Mouse (Mus musculus) gastrocnemius, postnatal 10 days (tissue): ENCODE data around the gene Dennd4a. TPM values are rescaled to one million over a fixed set of nuclear protein-coding genes. Genes with fewer than 3 reads are reported as not detected.

Experiments used
- DNase-seq: peaks from one replicate; pipeline ENCODE4 v3.0.0; 2021; ENCODE audit warnings: mixed read lengths
- total RNA-seq, 2 experiments: library from RNA; stranded (reverse); gene quantifications; 2 replicates each; pipeline ENCODE4 v1.2.3; 2021

The Dennd4a gene
- total RNA-seq, 2 experiments from 2014 or later, result 7.7 to 13.1 TPM

GRCm38 (mm10) chr9:64913973-64914372, 102.8 kb downstream of the Dennd4a start:
- no peak for DNase-seq

- no peak for DNase-seq
Observed at GRCm38 (mm10) chr9:64914629-64915028, 103.5 kb downstream of the Dennd4a start.

- no peak for DNase-seq
Observed at GRCm38 (mm10) chr9:64918560-64918959, 107.4 kb downstream of the Dennd4a start.

GRCm38 (mm10) chr9:64925771-64926170, 114.6 kb downstream of the Dennd4a start:
- no peak for DNase-seq

- DNase-seq, result peak; percentile 30
Observed at GRCm38 (mm10) chr9:64926201-64926991, 115.3 kb downstream of the Dennd4a start.

GRCm38 (mm10) chr9:64930256-64930655, 119.1 kb downstream of the Dennd4a start:
- DNase-seq, result no peak

- DNase-seq, result no peak
Observed at GRCm38 (mm10) chr9:64931751-64932610, 120.8 kb downstream of the Dennd4a start.

GRCm38 (mm10) chr9:64934015-64934754, 123.0 kb downstream of the Dennd4a start:
- peak; percentile 16 for DNase-seq

GRCm38 (mm10) chr9:64936508-64936907, 125.4 kb downstream of the Dennd4a start:
- DNase-seq, result peak; percentile 58

- no peak for DNase-seq
Observed at GRCm38 (mm10) chr9:64937491-64937890, 126.4 kb downstream of the Dennd4a start.

- DNase-seq, result no peak
Observed at GRCm38 (mm10) chr9:64938535-64938934, 127.4 kb downstream of the Dennd4a start.

GRCm38 (mm10) chr9:64939281-64939680, 128.1 kb downstream of the Dennd4a start:
- DNase-seq, result no peak

- no peak for DNase-seq
Observed at GRCm38 (mm10) chr9:64939790-64940189, 128.7 kb downstream of the Dennd4a start.

- DNase-seq, result no peak
Observed at GRCm38 (mm10) chr9:64940731-64941346, 129.7 kb downstream of the Dennd4a start.

- no peak for DNase-seq
Observed at GRCm38 (mm10) chr9:64941650-64942049, 130.5 kb downstream of the Dennd4a start.

- no peak for DNase-seq
Observed at GRCm38 (mm10) chr9:64943997-64944396, 132.9 kb downstream of the Dennd4a start.

GRCm38 (mm10) chr9:64947483-64948095, 136.4 kb downstream of the Dennd4a start:
- DNase-seq, result no peak

- no peak for DNase-seq
Observed at GRCm38 (mm10) chr9:64951161-64951657, 140.1 kb downstream of the Dennd4a start, which contains the start of gene Slc24a1. TSS of gene Slc24a1 (minus strand) at chr9:64951607.

GRCm38 (mm10) chr9:64952055-64952454, 140.9 kb downstream of the Dennd4a start:
- DNase-seq, result no peak

GRCm38 (mm10) chr9:64953190-64953589, 142.1 kb downstream of the Dennd4a start:
- DNase-seq, result no peak

- DNase-seq, result no peak
Observed at GRCm38 (mm10) chr9:64956337-64956736, 145.2 kb downstream of the Dennd4a start.
